Mouse (Mus musculus) kidney, postnatal 14 days (tissue): ENCODE data around the gene Prrc2a.
A peak's percentile ranks its signal among the peaks of the same experiment; 100 is the strongest.
"Not testable (repeated sequence)": the region's sequence is repeated elsewhere in the genome, so short reads cannot be mapped to it uniquely, and the experiment has no call there.

Experiments used
- DNase-seq: peaks from one replicate; pipeline ENCODE4 v3.0.0; 2022; ENCODE audit warnings: mixed read lengths

Prrc2a gene

GRCm38 (mm10) chr17:35131500-35132173 is 33.1 kb downstream of the Prrc2a start, which contains the start of gene Apom:
Gene Apom, minus strand, starts transcription at chr17:35132050.
- peak; percentile 40 for DNase-seq

GRCm38 (mm10) chr17:35131038-35131437 is 33.7 kb downstream of the Prrc2a start:
- no peak for DNase-seq

GRCm38 (mm10) chr17:35128996-35129395 is 35.7 kb downstream of the Prrc2a start:
- no peak for DNase-seq

- DNase-seq = no peak
Measured at GRCm38 (mm10) chr17:35127017-35127416, 37.7 kb downstream of the Prrc2a start.

- peak; percentile 85 for DNase-seq
Measured at GRCm38 (mm10) chr17:35126206-35126611, 38.5 kb downstream of the Prrc2a start, which contains the start of gene D17H6S53E. Gene D17H6S53E, plus strand, starts transcription at chr17:35126373.

DNA sequence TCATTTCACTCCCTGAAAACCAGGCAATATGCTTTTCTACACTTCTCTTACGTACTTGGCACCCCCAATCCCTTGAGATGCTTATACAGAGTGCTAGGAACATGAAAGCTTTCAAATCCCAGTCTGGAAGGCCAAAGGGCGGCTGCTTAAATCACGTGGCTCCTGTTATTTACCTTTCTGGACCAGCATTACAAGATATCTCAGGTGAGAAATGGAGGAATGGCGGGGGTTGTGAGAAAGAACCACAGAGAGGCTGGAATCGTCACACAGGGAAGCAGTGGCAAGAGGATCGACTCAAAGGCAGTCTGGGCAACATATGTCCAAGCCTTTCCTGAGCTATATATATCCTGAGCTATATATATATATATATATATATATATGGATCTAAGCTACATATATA is 39.1 kb downstream of the Prrc2a start:
- DNase-seq = no peak

DNA sequence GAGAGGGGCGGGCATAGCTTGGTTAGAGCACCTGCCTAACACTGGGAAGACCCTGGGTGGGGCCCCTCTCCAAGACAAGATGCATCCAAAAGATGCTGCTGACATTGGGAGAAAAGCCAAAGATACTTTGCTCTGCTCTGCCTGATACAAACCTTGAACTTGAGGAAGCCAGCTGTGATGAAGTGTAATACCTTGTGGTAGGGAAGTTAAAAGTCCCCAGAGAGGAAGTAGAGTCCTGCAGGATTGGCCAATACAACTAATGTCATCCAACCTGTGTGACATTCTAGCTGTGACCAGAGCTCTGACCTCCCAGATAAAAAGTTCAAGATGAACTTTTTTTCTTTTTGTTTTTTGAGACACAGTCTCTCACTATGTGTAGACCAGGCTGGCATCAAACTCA is 39.6 kb downstream of the Prrc2a start:
- no peak for DNase-seq

DNA sequence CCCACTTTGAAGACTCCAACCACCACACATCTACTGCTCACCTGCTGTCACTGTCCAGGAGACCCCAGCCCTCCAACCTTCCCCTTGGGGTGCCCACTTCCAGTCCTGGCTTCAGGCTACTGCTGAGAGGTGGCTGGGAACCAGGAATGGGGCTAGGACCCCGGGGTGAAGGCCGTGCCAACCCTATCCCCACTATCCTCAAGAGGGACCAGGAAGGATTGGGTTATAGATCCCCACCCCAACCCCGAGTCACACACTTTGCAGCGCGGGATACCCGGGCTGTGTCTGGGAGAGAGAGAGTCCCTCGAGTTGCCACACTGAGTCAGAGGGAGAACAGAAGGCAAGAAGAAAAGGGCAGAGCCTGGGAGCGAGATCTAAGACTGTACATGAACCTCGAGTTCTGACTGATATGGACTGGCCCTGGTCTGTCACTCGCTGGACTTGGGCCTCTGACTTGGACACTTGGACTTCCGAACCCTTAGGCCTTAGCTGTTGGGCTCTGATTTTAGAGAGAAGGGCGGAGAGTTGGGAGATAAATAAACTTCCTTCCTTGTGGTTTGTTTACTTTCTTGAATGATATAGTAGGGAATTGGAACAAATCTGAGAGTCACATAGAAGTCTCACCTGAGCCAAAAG is 40.3 kb downstream of the Prrc2a start:
- not testable (repeated sequence) for DNase-seq

DNA sequence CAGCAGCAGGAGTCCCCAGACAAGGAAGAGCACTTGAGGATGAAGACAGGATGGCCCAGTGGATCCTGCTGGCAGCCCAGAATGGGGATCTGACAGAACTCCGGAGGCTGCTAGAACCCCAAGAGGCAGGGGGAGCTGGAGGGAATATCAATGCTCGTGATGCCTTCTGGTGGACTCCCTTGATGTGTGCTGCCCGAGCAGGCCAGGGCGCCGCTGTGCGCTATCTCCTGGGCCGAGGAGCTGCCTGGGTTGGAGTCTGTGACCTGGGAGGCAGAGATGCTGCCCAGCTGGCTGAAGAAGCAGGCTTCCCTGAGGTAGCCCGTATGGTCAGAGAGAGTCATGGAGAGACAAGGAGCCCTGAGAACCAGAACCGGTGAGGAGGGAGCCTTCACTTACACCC is 41.4 kb downstream of the Prrc2a start:
- DNase-seq = not testable (repeated sequence)

- DNase-seq = peak; percentile 70
Measured at GRCm38 (mm10) chr17:35121871-35122303, 42.8 kb downstream of the Prrc2a start, which contains the start of gene Csnk2b. Gene Csnk2b, minus strand, starts transcription at chr17:35122053.

DNA sequence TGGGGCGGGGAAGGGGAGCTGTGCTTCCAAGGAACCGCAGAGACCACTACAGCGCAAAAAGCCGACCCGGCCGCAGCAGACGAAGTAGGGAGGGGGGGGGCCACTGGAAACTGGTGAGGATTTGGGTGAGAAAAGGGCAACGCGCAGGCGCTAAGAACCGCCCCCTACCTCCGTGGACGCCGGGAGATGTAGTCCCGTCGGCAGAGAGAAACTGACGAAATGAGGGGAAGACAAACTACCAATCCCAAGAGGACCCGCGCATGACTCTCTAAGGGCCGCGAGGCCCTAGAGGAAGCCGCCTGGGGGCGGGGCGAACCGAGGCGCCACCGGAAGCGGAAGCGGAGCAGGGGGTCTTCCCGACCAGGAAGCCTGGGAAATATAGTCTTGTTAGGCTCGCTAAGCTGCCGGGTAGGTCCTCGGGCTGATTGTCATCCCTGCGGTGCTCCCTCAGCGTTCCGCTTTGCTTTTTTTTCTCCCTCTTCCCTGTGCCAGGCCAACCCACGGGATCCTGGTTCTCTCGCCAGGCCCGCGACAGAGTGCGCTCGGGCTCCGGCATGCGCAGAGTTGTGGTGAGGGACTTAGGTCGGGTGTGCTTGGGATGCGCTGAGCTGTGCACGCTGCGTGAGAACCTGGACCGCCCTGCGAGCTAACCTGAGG is 43.4 kb downstream of the Prrc2a start, which contains the start of gene Gpank1:
TSS of gene Gpank1 (plus strand) at position 313 of the 657 bp plus-strand sequence.
- peak; percentile 98 for DNase-seq

DNA sequence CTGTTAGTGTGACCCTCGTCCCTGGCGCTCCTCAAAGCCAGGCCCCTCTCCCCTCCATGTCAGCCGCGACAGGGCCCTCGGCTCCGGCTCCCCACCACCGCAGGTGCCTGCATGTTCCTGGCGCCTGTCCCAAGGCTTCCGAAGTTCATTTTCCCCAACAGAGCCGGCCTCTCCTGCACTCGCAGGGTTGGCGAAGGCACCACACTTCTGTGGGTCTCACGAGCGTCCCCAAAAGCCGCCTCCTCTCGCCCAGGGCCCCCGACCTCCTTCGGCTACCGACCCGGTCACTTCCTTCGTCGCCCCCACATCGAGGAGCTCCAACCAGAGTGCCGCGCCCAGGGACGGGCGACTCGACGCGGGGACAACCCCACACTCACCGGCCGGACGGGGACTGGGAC is 44.0 kb downstream of the Prrc2a start:
- DNase-seq = peak; percentile 55

DNA sequence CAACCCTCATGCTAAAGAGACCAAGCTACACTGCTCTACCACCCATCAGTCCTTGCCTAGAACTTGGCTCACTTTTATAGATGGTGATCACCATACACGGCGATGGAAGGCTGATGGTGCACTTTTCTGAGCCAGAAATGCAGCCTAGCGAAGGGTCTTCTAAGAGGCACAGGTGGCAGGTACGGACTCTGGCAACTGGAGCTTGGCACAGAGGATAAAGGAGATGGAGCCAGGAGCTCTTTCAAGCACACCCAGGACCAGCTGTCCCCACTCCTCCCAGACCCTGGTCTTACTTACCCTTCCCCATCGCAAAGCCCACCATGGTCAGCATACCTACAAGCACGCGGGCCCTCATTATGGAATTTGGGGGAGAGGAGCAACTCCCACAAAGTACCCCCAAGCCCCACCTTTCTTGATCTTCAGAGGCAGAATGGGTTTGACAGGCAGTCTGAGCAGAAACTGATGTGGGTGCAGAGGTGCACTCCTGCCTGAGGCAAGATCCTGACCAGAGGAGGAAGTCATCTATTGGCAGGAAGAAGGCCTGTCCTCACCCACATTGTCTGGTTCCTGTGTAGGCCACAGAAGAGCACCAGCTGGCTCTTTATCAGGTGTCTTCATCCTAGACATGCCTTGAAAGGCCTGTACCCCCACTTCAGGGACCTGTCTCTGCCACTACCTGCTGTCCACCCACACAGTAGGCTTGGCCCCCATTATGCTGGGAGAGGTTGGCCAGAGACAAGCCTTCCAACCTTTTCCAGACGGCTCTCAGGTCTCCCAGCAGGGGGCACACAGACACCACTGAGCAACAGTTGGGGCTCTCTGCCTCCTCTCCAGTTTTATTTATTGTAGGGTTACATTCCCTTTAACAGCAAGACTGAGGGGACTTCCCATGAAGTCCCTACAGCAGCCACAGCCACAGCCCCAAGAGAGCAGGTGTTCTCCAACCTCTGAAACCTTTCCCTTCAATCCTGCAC is 49.4 kb downstream of the Prrc2a start, which contains the start of gene Ly6g5b:
TSS of gene Ly6g5b (minus strand) at position 383 of the 974 bp plus-strand sequence.
- no peak for DNase-seq

DNA sequence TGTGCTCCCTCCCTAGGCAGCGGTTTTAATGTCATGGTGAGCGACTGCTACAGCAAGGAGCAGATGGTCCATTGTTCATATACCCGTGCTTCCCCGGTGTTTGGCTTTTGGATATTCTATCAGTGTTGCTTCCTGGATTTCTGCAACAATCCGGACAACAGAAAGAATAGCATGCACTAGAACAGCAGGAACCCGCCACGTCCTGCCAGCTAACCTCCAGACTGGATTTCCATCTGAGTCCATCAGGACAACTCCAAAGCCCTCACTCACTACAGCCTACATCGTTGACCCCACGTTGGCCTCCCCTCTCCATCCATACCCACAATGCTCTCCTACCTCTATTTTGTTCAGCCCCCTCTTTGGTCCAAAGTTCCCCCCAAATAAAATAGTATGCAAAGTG is 52.9 kb downstream of the Prrc2a start:
- DNase-seq = no peak

GRCm38 (mm10) chr17:35108097-35108496 is 56.6 kb downstream of the Prrc2a start, which contains the start of gene Ly6g5c:
Gene Ly6g5c, plus strand, starts transcription at chr17:35108279.
- DNase-seq = no peak

- no peak for DNase-seq
Measured at GRCm38 (mm10) chr17:35106522-35106921, 58.2 kb downstream of the Prrc2a start.

- DNase-seq = peak; percentile 64
Measured at GRCm38 (mm10) chr17:35105740-35106389, 58.8 kb downstream of the Prrc2a start.

DNA sequence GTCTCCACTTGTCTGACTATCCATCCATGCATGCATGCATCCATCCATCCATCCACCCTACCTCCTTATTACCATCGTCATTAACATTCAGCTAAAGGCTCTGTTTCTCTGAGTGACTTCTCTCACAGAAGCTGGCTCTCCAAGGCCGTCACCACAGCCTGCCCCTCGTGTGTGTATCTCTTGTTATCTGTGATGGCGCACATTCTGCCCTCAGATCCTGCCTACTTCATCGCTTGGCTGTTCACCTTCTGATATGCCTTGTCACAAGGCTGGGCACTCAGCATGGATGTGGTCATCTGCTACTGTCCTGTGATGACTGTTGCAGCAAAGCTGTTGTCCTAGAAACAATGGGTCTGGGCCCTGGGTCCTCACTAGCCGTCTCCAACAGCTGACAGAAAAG is 59.9 kb downstream of the Prrc2a start:
- no peak for DNase-seq

GRCm38 (mm10) chr17:35104079-35104478 is 60.6 kb downstream of the Prrc2a start:
- DNase-seq = no peak

- DNase-seq = peak; percentile 78
Measured at GRCm38 (mm10) chr17:35103221-35103690, 61.4 kb downstream of the Prrc2a start.

GRCm38 (mm10) chr17:35102299-35102698 is 62.4 kb downstream of the Prrc2a start:
- DNase-seq = no peak
